Mouse (Mus musculus) CD8-positive naive resting alpha-beta T cell, adult 2 months (primary cell): Measurements from ENCODE around the gene Rptor.

Experiments used
- DNase-seq, 2 experiments: peaks; one replicate each; pipeline ENCODE4 v3.0.0; 2022; ENCODE audit warnings: low read depth in 2 of 2, low spot score in 2 of 2

Rptor gene

DNA sequence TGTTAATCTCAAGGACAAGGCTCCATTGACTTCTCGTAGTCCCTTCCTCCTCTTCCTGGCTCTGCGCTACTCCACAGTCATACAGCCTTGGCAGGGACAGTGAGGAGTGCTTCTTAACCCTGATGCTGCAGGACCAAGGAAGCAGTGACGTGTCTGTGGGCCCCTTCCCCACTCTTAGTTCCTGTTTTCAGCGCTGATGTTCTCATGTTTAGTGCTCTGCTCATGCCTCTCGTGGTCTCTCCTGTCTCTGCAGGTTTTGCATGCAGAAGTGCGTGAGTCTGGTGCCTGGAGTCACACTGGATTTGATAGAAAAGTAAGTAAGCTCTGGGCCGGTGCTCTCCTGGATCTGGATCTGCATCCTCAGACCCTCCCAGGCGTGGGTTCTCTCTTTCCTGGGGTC, 177.6 kb downstream of the Rptor start:
- DNase-seq = no peak

DNA sequence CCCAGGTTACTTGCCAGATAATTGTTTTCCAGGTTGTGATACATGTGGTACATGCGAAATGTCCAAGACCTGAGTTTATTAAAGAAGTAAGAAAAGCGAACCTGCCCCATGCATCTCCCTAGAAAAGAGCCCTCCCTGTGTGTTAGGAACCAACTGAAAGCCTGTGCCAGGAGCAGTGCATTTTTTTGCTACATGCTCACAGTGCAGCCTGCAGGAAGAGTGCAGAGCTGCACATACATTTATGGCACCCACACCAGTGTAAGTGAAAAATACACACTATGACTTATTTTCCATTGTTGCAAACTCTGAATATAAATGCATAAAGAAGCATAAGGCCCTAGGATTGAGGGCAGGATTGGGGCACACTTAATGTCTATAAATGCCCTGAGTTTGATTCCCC, 178.5 kb downstream of the Rptor start:
- no peak for DNase-seq

DNA sequence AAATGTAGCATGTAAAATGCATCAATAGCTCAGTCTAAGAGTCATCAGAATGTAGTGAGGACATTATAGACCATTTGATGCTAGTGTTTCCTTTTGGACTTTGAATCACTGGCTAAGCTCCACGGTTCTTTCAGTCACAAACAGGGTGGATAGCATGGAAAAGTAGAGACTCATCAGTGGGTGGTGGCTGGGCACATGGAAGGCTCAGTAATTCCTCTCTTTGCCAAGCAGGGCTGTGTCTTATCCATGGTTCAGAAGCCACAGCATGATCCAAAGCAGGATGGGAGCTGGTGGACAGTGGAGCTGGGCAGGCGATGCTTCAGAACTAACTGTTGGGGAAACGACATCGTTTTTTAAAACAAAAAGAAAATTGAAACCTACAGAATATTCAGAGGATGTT, 179.0 kb downstream of the Rptor start:
- DNase-seq = no peak

DNA sequence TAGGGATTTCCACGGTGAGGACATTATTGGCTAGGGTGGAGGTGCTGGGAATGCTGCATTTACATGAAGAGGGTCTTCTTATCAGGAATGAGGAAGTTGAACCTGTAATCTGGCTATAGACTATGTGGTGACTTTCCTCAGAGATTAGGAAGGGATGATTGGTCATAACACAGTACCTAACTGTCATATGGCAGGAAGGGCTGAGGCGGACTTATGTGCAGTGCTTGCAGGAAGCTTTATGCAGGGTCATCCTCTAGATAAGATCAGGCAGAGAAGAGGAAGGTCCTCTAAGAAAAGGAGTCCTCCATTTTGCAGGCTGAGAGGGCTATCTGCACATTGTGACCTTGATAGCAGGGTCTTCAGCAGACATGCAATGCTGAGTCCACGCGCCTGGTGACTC, 180.9 kb downstream of the Rptor start:
- no peak for DNase-seq

DNA sequence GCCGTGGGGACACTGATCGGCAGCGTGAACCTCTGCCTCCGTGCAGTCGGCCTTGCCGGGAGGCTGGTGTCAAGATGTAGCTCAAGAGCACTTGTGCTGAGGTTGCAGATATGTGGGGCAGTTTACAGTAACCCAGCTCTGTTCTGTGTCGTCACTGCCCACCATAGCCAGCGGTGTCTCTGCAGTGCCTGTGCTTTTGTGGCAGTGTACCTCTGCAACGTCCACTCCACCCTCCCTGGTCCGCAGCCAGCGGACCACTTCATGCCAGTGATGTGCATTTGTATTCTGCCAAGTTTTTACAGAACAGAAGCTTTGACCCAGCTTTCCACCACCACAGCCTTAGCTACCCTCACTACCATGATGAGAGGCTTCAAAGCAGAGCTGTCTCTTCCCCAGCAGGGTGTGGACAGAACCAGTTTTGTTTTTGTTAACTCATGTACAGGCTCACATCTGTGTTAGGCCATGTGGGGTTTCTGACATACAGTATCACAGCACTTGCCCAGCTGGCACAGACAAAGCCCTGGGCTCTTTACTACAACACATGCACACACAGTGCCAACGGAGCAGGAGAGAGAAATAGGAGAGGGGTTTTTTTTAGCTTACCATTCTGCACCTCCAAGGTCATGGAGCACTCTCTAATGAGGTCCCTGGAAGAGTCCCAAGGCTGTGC, 182.1 kb downstream of the Rptor start:
- no peak for DNase-seq

DNA sequence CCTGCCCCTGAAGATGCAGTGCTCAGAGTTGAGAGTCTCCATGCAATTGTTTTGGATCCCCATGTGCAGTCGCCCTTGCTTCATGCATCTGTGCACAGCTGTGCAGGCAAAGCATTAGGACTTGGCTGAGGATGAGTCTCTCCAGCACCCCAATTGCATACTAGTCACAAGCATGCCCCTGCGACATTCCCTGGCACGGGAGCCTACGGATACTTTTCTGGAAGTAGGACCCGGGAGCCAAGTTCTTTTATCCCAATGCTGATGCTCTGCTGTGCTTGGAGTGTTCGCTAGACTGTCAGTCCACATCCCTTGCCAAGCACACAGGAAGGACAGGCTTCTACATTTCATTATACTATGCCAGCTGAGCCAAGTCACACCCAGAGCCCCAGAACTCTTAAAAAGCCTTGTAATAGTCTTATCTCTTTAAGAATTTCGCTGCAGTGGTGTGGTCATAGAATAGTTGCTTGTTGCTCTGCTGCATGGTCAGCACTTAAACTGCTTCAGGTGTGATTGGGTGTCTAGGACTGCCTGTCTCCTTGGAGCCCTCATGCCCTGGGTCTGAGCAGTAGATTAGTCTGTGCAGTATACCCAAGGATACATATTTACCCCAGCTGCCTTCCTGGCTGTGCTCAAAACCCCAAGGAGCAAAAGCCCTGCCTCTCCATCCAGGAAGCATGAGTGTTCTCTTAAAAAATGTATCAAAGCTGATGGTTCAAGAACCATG, 183.1 kb downstream of the Rptor start:
- DNase-seq = no peak

DNA sequence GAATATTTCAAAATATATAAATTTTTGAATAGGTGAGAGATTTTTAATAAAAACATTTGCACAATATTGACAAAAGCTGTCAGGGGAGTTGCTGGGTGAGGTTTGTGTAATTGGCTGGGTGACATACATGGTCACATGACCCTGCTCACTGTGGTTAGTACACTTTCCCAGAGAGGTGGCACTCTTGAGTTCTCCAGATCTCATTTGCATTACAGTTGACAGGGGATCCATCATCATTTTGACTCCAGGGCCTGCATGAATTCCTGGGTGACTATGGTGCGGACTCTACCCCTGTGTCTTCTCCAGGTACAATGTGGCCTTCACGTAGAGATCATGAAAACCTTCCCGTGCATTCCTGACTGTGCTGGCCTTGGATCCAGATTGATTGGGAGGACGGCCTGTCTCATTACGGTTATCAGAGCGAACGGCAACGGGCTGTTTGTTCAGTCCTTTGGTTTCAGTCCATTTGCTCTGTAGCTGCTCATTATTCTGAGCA, 183.7 kb downstream of the Rptor start:
- DNase-seq = no peak

DNA sequence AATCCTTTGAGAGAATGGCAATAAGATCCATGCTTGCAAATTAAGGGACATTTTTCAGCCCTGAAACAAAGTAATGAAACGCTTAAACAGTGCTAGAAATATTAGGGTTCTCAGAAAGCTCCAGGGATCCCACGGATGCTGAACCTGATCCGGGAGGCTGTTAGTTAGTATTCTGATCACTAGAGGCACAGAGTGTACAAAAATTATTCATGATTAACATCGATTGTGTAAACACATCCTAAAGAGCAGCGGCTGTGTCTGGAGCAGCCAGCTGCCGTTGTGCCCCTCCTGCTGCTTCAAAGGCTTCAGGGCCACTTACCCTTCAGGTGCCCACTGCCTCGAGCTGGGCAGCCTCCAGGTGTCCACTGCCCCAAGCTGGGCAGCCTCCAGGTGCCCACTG, 185.8 kb downstream of the Rptor start:
- no peak for DNase-seq

DNA sequence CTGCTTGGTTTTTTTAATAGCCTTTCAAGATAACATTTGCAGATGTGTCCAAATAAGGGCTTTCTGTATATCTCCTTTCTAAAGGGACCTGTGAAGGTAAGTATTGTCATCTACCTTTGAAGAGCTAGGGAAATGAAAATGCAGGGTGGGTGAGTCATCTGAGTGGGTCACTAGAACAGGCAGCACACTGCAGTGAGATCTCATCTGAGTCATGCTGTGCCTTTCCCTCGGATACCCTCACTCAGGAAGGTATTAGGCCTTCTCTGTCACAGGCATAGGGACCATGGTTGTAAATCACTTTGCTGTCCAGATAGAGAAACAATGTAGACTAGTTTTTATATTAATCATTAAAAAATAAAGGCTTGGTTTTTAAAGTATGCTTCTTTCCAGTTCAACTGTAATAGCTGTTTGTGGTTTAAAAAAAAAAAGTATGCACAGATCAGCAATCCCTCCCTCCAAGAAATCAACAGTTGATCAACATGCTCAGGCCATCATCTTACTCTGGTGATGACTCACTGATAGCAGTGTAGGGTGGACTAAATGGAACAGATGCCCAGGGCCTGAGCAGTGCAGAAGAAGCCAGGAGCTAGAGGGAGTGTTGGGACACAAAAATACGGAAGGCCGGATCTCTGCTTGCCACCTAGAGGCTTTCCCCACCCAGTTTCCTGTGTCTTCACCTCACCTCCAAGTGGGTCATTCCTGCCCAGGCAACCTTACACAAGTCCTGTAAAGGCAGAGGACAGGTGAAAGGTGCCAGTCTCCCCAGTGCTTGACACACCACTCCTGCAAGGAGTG, 186.4 kb downstream of the Rptor start:
- DNase-seq = no peak

DNA sequence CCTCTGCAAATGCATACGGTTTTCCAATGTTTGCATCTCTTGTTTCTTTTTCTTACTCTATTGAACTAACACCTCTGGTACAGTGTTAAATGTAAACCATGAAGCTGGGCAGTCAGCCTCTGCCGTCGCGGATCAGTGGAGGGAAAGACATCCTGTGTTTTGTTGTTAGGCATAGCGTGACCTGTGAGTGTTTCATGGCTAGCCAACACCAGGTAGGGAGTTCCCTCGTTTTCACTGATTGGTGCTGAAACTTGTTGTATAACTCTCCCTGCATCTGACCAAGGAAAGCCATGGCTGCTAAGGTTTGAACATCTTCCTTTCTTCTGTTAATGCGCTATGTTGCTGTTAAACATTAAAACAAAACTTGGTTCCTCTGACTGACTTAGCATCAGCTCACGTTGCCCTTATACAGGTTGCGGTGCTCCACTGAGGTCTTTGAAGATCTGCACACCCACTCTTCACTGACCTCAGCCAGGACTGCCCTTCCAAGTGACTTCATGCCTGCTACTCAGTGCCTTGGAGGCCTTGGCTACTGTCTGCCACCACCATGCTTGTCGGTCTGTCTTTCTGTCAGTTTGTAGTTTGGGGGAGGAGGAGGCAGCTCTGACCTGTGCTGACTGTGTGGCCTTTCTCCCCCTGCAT, 189.3 kb downstream of the Rptor start:
- DNase-seq = no peak

DNA sequence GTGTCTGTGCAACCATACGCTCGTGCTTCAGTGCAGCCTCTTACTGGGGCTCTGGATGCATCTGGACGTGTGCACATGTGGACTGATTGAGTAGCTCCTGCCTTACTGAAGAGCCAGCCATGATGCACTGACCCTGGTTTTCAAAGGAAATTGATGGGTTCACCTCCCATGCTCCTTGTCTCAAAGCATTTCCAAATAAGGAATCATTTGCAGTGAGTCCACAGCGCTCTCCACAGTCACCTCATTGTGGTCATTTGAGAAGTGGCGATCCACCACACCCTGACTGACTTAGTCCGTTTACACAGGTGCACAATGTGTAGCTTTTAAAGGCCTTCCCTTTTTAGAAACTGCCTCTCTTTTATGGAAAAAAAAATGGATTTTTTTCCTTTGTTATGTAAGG, 190.7 kb downstream of the Rptor start:
- no peak for DNase-seq

DNA sequence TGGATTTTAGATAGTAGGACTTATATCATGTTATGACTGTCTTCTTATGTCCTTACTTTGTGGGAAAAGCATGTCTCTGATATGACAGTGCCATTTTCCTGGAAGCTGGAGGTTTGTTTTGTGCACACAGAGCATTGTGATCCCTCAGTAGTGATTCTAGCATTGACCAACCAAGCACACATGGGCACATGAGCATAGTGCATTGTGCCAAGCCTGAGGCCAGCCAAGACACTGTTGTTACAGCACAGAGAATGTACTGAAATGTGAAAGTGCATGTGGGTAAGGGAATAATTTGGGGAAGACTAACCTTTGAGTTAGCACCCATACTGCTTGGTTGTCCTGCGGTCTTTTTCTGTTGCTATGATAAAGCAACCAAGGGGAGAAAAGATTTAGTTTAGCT, 191.3 kb downstream of the Rptor start:
- DNase-seq = no peak

DNA sequence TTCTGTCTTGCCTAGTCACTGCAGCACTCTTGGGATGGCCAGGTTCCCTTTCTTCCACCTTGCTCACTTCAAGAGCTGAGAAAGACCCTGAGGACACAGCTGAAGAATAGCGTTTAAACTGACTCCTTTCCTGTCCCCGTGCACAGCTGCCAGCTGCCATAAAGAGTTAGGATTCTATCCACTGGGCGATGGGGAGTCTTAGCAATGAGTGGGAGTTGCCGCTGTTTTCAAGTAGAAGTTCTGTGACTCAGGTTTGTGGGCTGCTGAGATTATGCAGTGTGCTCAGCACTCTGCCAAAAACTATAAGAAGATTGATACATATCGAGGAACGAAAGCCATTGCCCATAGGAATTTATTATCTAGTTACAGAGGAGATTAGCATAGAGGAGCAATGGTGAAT, 192.0 kb downstream of the Rptor start:
- no peak for DNase-seq

DNA sequence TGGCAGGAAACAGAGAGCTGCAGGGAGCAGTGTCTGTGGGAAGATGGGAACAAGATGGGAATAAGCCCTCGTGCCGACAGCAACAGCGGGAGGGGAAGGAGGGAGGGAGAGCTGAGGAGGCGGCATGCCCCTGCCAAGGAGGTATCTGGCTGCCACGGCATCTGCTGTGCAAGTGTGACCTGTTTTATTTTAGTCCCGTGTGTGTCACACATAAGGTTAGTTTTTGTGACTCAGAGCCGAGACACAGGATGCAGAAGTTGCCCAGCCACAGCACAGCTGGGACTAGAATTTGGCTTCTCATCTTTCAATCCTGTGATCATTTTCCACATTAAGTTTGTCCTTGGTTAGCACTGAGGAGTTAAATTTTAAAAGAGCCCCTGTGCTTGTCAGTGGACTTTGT, 193.7 kb downstream of the Rptor start:
- no peak for DNase-seq

DNA sequence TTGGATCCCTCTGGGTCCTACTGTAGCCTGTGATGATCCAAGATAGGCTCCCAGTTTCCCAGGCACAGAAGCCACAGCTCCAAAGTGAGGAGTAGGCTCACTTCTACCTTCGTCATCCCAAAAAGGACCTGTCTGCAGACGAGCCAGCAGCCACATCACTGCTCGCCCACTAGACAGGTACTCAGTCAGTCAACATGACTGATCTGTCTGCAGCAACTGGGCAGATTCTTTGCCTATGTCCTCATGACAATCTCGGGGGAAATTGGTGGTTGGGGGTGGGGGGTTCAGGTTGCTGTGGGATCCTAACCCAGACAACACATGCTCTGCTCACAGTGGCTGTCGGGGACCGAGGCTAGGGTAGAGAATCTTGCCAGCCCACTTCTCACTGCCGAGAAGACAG, 194.1 kb downstream of the Rptor start:
- DNase-seq = no peak

DNA sequence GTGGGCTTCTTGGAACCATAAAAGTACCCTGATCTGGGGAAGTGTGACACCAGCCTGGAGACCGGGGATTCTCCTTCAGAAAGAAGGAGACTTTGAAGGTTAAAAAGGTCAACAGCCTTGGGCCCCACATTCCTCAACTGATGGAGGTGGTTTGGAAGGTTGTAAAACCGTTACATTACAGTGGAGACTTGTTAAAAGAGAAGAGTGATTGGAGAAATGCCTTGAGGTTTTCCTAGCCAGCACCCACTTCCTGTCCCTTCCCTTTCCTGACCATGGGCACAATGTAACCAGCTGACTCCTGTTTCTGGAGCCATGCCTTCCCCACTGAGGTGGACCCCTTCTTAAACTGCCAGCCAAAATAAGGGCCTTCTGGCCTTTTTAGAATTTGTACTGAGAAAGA, 196.8 kb downstream of the Rptor start:
- DNase-seq = no peak

DNA sequence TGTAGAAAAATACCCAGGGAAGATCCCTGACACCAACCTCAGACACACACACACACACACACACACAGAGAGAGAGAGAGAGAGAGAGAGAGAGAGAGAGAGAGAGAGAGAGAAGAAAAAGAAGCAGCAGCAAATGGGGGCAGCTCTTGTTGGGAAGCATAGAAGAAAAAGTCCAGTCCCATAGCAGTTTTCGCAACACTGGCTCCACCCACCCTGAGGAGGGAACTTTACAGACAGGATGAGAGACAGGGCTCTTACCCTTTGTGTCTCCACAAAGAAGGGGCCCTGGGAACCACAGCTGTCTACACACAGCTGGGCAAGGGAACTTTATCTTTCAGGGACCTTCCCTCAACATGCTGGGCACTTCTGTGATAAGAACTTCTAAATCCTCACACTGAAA, 199.2 kb downstream of the Rptor start:
- DNase-seq = no peak

DNA sequence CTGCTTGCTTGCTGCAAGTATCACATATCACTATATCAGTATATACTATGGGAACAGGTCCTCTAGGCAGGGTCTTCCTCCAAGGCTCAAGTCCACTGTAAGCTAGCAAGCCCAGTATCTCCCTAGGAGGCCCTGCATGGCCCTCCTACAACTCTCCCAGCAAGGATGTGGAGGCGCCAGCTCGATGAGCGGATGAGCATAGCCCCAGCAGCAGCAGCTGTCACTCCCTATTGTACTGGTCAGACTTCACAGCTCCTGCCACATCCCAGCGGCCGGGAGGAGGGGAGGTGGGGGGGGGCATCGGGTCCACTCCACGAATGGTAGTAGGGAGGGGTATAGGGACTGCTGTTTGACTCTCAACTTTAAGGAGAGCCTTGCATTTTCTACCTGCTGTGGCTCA, 200.2 kb downstream of the Rptor start:
- DNase-seq = no peak

DNA sequence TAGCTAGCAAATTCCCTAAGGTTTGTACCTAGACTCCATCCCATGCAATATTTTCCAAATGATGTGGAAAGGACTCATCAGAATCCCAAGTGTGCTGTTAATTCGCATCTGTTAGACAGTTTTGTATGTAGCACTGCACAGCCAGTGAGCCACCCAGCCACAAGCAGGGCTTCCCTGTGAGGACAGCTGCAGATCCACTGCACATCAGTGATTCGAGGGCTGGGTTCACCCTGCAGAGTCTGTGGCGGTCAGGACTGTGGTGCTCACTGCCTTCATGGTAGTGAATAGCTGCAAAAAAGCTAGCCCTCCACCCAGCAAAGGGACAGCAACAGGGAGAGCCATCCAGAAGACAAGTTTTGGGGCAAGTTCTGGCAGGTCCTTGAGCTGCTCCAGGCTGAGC, 201.7 kb downstream of the Rptor start:
- DNase-seq = no peak

DNA sequence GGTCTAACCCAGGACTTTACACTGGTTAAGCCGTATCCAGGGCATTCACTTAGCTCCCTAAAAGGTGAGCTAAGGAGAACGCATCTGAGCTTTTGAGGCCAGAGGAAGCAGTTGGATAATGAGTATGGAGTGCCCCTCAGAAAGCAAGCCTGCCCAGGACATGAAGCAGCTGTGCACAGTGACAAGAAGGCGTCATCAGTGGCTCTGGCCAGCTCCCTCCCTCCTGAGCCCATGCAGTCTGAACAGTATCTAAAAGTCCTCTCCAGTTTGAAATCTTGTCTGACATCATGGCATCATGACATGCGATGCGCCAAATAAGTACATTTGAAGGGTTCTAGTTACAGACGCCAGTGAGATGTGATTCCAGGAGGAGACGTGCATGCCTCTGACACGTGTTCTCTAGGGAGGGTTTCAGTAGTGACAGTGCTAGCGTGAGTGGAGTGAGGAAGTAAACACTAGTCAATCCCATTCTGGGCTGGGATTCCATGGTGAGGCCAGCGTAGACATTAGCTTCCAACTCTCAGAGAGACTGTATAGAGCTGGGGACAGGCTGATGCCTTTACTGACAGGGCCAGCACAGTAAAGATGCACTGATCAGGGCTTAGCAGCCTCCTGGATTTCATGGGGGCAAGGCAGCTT, 202.5 kb downstream of the Rptor start:
- DNase-seq = no peak

DNA sequence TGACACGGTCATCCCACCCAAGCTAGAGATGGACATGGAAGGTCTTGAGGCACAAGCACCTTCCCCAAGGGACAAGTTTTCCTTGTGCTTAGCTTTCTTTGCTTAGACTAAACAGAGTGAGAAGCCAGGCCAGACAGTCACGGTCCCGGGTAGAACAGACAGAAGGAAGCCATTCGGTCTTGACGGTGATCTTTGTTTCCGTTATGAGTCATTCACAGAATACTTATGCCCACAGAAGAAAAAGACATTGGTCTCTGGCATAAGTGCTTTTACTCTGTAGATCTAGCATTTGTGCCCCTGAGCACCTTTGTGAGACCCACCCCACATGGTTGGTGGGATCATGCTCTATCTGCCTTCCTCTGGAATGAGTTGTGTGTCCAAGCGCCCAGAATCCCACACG, 203.8 kb downstream of the Rptor start:
- no peak for DNase-seq
